Mouse (Mus musculus): ENCODE measurements around the gene Chst11.

GRCm38 (mm10) chr10:83032559-83032958 lies 47.3 kb downstream of the Chst11 start:
- no peak for TF ChIP-seq CTCF (IDR thresholded peaks at IDR 0.05; ENCODE audit: insufficient read depth, low read depth, low read length)
- no peak for TF ChIP-seq POLR2A (IDR thresholded peaks at IDR 0.05; ENCODE audit: insufficient read depth, low read depth, low read length)
